Mouse (Mus musculus) kidney, adult 2 months (tissue): ENCODE results near the gene Hist1h2bq. TPM values are rescaled to one million over a fixed set of nuclear protein-coding genes. Genes with fewer than 3 reads are reported as not detected.

ENCODE experiments used
- DNase-seq: peaks from one replicate; pipeline ENCODE4 v3.0.0; 2021
- H3K27ac ChIP-seq: fragments of 200-500 bp; 2 replicates; pipeline ENCODE4 v1.5.1; 2012; ENCODE audit warnings: low read depth, low read length, control low read depth, inconsistent platforms; ENCODE audit not compliant: insufficient read depth
- H3K27me3 ChIP-seq: fragments of 200-500 bp; replicated peaks from 2 replicates; pipeline ENCODE4 v1.6.1; 2012; ENCODE audit warnings: mild to moderate bottlenecking, moderate library complexity, low read length, inconsistent platforms; ENCODE audit not compliant: control insufficient read depth, insufficient read depth
- H3K36me3 ChIP-seq: fragments of 200-500 bp; 2 replicates; pipeline ENCODE4 v1.6.1; 2012; ENCODE audit warnings: mild to moderate bottlenecking, moderate library complexity, low read length, inconsistent platforms; ENCODE audit not compliant: control insufficient read depth, insufficient read depth
- H3K4me1 ChIP-seq: fragments of 200-500 bp; 2 replicates; pipeline ENCODE4 v1.6.1; 2011; ENCODE audit warnings: low read length; ENCODE audit not compliant: control insufficient read depth, insufficient read depth
- H3K4me3 ChIP-seq: fragments of 200-500 bp; 2 replicates; pipeline ENCODE4 v1.5.1; 2011; ENCODE audit warnings: mild to moderate bottlenecking, low read depth, low read length, control low read depth; ENCODE audit not compliant: insufficient read depth
- CTCF ChIP-seq: fragments of 200-500 bp; conservative IDR thresholded peaks from 2 replicates; pipeline ENCODE4 v1.5.1; 2011; ENCODE audit warnings: low read depth, mild to moderate bottlenecking, control low read depth, low read length, moderate library complexity, mixed read lengths; ENCODE audit not compliant: insufficient read depth, insufficient read length
- POLR2A ChIP-seq: fragments of 200-500 bp; IDR thresholded peaks from one replicate; pipeline ENCODE4 v1.6.1; 2011; ENCODE audit warnings: low read depth, low read length, control low read depth
- WGBS: fragments of 180-500 bp; shearing (Covaris S2); methylation state at CpG from one replicate; pipeline ENCODE4 v1.1.7; 2018; 5-methylcytosine and 5-hydroxymethylcytosine counted together
- polyA plus RNA-seq: library from polyadenylated mRNA; depleted of rRNA; stranded (reverse); fragments of >200 nt; gene quantifications from 2 replicates; pipeline ENCODE4 v1.2.3, GENCODE M21; 2012; rRNA removed

Gene Hist1h2bq
- polyA plus RNA-seq, 1 experiment, result 1.4 TPM

- Histone ChIP-seq H3K27ac (no peak within 1 kb of the TSS), H3K4me1 (no peaks in the 10 kb centered on the region; the same call in 1 of the 2 replicates), H3K27me3 (no peaks in the 10 kb centered on the region; the same call in none of the 2 replicates), H3K4me3 (peak within 1 kb of the TSS; percentile 58), H3K36me3 (no peaks in the 10 kb centered on the region)
- 1% methylated on average over 44 of the region's 44 CpGs for WGBS
- peak; percentile 32 for DNase-seq
- no peak for TF ChIP-seq CTCF
- TF ChIP-seq POLR2A, result no peak
Measured at GRCm38 (mm10) chr13:21779767-21780731, 29.9 kb downstream of the Hist1h2bq start, which contains the start of gene Hist1h1b. TSS of gene Hist1h1b (minus strand) at chr13:21780625.

- H3K4me1 ChIP-seq, result no peaks in the 10 kb centered on the region; the same call in 1 of the 2 replicates
- peak overlapping the region; percentile 58 for H3K4me3 ChIP-seq
- H3K27ac ChIP-seq, result no peak overlapping the region; the same call in 1 of the 2 replicates
- TF ChIP-seq POLR2A (no peak), CTCF (no peak)
- H3K36me3 ChIP-seq, result no peaks in the 10 kb centered on the region
- WGBS, result 2% methylated on average over 33 of the region's 33 CpGs
- peak; percentile 79 for DNase-seq
- H3K27me3 ChIP-seq, result no peaks in the 10 kb centered on the region; the same call in none of the 2 replicates
Measured at GRCm38 (mm10) chr13:21778814-21779766, 30.9 kb downstream of the Hist1h2bq start.

Other genes with a start within 250 kb of the Hist1h2bq start
- not detected in 2 replicates for gene Olfr1364, start 228.4 kb downstream of the Hist1h2bq start, polyA plus RNA-seq
- not detected in 2 replicates for gene Olfr1362, start 196.2 kb downstream of the Hist1h2bq start, polyA plus RNA-seq
- gene Olfr11, start 167.7 kb downstream of the Hist1h2bq start, polyA plus RNA-seq, result not detected in 2 replicates
- not detected in 2 replicates for gene Olfr1361, start 146.8 kb downstream of the Hist1h2bq start, polyA plus RNA-seq
- gene Olfr1360, start 132.8 kb downstream of the Hist1h2bq start, polyA plus RNA-seq, result not detected in 2 replicates
- not detected in 2 replicates for gene Olfr1359, start 112.1 kb downstream of the Hist1h2bq start, polyA plus RNA-seq
- gene Hist1h2bl, start 94.1 kb downstream of the Hist1h2bq start, polyA plus RNA-seq, result 1.0 TPM in 1 of 2 replicates, not detected in the other
- 0.49 and 1.2 TPM in 2 replicates for gene Hist1h2ai, start 93.8 kb downstream of the Hist1h2bq start, polyA plus RNA-seq
- 1.1 and 2.2 TPM in 2 replicates for gene Hist1h3h, start 92.5 kb downstream of the Hist1h2bq start, polyA plus RNA-seq
- 0.24 and 0.38 TPM in 2 replicates for gene Hist1h2bm, start 88.2 kb downstream of the Hist1h2bq start, polyA plus RNA-seq
- gene Hist1h4j, start 75.1 kb downstream of the Hist1h2bq start, polyA plus RNA-seq, result 0.75 and 1.1 TPM in 2 replicates
- gene Hist1h4k, start 59.7 kb downstream of the Hist1h2bq start, polyA plus RNA-seq, result 2.6 and 6.8 TPM in 2 replicates
- 0.72 and 0.77 TPM in 2 replicates for gene Hist1h2ak, start 56.4 kb downstream of the Hist1h2bq start, polyA plus RNA-seq
- not detected in 2 replicates for gene Hist1h2bn, start 56.1 kb downstream of the Hist1h2bq start, polyA plus RNA-seq
- 0.14 TPM in 1 of 2 replicates, not detected in the other for gene Hist1h1b, start 29.6 kb downstream of the Hist1h2bq start, polyA plus RNA-seq
- 1.1 and 3.3 TPM in 2 replicates for gene Hist1h3i, start 26.8 kb downstream of the Hist1h2bq start, polyA plus RNA-seq
- gene Hist1h2an, start 23.0 kb downstream of the Hist1h2bq start, polyA plus RNA-seq, result 0.33 TPM in 1 of 2 replicates, not detected in the other
- 0.43 TPM in 1 of 2 replicates, not detected in the other for gene Hist1h2bp, start 22.7 kb downstream of the Hist1h2bq start, polyA plus RNA-seq
- gene Hist1h2ao, start 268 bp upstream of the Hist1h2bq start, polyA plus RNA-seq, result not detected in 2 replicates
- not detected in 2 replicates for gene Hist1h4m, start 1.5 kb upstream of the Hist1h2bq start, polyA plus RNA-seq
- 3.6 and 5.2 TPM in 2 replicates for gene Hist1h4n, start 22.0 kb upstream of the Hist1h2bq start, polyA plus RNA-seq
- gene Hist1h2ap, start 23.3 kb upstream of the Hist1h2bq start, polyA plus RNA-seq, result 7.6 and 8.6 TPM in 2 replicates
- gene Hist1h2br, start 23.5 kb upstream of the Hist1h2bq start, polyA plus RNA-seq, result 1.3 and 2.1 TPM in 2 replicates
- 0.39 and 0.44 TPM in 2 replicates for gene Zfp184, start 134.9 kb upstream of the Hist1h2bq start, polyA plus RNA-seq
- 0.04 and 0.06 TPM in 2 replicates for gene Pom121l2, start 171.0 kb upstream of the Hist1h2bq start, polyA plus RNA-seq
- 0.22 TPM in 1 of 2 replicates, not detected in the other for gene Prss16, start 199.5 kb upstream of the Hist1h2bq start, polyA plus RNA-seq
- gene Hist1h2ah, start 225.4 kb upstream of the Hist1h2bq start, polyA plus RNA-seq, result 0.95 and 3.4 TPM in 2 replicates
- 4.2 and 6.0 TPM in 2 replicates for gene Hist1h2bk, start 225.7 kb upstream of the Hist1h2bq start, polyA plus RNA-seq
- gene Hist1h4i, start 231.2 kb upstream of the Hist1h2bq start, polyA plus RNA-seq, result 10.5 and 12.5 TPM in 2 replicates
- gene Hist1h2ag, start 232.7 kb upstream of the Hist1h2bq start, polyA plus RNA-seq, result 0.76 TPM in 1 of 2 replicates, not detected in the other
- gene Hist1h2bj, start 233.0 kb upstream of the Hist1h2bq start, polyA plus RNA-seq, result 0.92 and 1.0 TPM in 2 replicates